Mouse (Mus musculus): ENCODE results near the gene Tnnc1.

The Tnnc1 gene

DNA sequence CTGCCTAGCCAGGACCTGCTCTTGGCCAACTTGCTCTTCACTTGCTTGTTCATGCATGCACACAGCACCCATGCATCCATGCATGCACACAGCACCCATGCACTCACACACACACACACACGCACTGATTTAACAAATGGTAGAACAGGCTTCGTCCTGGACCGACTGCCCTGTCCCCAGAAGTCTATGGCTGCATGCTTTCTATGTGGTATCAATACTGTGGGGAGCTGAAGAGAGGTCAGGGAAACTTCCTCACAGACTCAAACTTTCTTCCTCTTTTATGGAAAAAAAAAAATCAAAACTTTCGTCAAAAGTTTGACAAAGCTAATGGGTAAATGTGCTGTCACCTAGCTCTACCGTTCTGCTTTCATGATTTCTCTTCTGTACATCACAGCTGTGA, 24.6 kb upstream of the Tnnc1 start:
- DNase-seq (ENCODE audit: low read depth in 2 of 2, low spot score in 2 of 2): no peak

DNA sequence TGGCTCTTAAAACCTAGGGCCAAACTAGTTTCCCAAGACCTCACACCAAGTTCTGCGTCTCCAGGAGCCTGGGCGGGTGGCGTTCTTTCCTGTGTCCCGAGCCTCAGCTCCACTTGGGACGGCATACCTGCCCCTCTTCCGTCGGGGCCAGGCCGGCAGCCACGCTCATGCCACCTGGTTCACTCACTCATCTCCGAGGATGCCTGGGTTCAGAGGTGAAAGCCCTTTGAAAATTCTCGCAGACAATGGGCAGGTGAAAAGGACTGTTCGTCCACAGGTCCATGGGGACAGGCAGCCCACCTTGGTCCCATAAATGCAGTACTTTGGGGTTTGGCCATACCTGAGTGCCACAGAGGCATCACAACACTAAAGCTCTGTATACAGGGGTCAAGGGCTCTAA, 23.9 kb upstream of the Tnnc1 start:
- no peak for DNase-seq (ENCODE audit: low read depth in 2 of 2, low spot score in 2 of 2)

DNA sequence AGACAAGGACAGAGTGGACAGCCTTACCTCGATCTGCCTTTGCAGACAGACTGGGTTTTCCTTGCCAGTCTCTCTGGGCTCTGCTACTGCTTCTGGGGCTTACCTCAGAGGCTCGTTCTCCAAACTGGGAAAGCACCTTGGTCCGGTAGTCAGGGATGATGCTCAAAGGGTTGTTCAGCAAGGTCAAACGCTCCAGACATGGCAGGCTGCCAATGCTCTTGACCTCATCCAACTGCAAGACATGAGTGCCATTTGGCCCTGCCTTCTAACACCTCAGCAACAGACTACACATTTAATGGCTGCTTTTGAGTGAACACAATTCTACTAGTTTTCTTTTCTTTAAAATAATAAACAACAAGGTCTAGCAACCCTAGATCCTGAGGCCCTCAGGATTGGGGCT, 21.5 kb upstream of the Tnnc1 start:
- no peak for DNase-seq (ENCODE audit: low read depth in 2 of 2, low spot score in 2 of 2)

DNA sequence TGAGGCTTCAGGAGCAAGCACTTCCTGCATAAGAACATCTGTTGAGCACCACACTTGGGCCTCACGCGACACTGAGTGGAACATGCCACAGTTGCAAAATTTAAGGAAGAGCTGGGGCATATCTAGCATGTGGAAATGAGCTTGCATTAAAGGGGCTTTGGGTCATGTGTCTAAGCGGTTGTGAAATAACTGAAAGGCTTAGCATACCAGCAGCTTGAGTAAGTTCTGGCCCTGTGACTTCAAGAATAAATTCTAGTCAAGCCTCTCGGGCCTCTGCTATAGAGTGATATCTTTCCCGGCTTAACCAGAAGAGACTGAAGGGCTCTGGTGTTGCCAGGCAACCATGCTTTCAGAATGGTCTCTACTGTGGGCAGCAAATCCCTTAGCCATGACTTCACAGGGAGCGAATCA, 19.3 kb upstream of the Tnnc1 start:
- no peak for DNase-seq (ENCODE audit: low read depth in 2 of 2, low spot score in 2 of 2)

DNA sequence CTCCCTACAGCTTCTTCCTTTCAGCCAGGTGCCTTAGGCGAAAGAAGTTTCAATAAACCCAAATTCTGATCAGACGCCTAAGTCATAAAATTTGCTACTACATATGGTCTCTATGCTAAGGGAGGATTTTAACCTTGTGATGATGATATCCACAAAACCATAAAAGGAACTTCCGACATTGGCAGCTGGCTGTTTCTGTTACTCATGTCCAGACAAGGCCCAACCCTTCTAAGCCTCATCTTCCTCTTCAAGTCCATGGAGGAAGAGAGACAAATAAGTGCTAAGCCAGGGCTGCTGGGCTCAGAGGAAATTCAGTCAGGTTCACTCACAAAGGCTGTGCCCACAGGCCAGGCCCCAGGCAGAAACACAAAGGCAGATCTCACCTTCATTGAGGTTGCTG, 18.8 kb upstream of the Tnnc1 start:
- DNase-seq (ENCODE audit: low read depth in 2 of 2, low spot score in 2 of 2): no peak

DNA sequence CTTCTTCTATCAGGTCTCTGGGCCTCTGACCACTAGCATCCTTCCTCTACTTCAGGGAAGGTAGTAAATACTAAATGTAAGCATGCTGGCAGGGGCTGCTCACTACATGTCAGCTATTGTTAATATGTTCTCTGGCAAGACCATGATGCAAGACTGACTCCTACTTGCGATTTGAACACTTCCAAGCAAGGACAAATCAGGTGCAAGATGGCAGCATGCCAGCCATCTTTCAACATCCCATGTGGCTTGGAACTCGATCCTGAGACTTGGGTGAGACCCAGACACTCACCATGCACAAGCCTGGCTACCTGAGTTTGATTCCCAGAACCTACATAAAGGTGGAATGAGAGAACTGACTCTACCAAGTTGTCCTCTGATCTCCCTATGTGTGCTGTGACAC, 16.2 kb upstream of the Tnnc1 start:
- no peak for DNase-seq (ENCODE audit: low read depth in 2 of 2, low spot score in 2 of 2)

DNA sequence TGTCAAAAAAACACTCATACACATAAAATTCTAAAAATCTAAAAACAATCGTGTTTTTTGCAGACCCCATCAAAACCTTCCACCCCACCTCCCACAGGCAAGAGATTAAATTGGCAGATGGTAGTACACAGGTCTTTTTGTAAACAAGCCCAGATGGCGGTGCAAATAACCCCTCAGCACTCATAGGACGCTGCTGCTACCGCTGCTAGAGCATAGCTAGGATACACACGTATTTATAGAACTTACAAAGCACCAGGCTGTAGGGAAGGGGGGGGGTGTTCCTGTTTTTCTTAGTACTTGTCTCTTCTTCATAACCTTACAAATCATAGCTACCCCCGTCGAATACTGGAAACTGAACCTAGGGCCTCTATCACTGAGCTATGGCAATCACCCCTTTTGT, 14.3 kb upstream of the Tnnc1 start:
- DNase-seq (ENCODE audit: low read depth in 2 of 2, low spot score in 2 of 2): no peak

DNA sequence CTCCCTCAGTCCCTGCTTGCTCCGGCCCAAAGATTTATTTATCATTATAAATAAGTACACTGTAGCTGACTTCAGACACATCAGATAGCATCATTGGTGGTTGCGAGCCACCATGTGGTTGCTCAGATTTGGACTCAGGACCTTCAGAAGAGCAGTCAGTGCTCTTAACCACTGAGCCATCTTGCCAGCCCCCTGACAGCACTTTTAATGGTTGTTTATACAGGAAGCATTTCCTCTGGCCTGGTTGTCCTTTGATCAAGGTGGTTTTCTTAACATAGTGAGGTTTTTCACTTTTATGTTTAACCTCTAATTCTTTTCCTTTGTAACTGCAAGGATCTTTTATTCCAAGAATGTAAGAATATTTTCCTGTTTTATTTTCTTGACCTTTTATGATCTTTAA, 13.7 kb upstream of the Tnnc1 start:
- DNase-seq (ENCODE audit: low read depth in 2 of 2, low spot score in 2 of 2): peak in 1 of 2 experiments; percentile 24

DNA sequence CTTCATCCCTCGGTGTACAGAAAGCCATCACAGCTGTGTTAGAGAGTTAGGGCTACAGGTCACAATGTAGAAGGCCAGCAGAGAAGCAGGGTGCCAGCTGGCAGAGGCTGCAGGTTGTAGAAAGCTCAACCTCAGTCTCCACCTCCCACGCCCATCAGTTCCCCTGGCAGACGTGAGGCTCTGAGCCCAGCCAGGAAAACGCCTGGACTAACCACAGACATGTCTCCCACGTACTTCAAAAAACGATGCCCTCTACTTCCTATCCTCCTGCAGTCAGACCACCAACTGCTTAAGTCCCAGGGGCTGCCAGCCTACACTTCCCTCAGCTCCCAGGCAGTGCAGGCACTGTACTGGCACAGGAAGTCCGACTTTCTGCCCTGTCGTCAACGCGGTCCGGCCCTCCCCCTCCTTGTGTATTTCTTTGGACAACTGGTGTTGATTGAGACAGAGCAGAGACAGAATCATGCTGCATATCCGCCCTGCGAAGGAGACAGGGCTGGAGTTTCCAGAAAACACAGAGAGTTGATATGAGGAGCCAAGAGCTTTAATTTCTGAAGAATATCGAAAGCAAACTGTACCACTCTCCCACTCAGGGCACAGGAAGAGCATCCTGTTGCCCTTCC, 13.1 kb upstream of the Tnnc1 start:
- DNase-seq (ENCODE audit: low read depth in 2 of 2, low spot score in 2 of 2): peak; percentile 13 to 28

DNA sequence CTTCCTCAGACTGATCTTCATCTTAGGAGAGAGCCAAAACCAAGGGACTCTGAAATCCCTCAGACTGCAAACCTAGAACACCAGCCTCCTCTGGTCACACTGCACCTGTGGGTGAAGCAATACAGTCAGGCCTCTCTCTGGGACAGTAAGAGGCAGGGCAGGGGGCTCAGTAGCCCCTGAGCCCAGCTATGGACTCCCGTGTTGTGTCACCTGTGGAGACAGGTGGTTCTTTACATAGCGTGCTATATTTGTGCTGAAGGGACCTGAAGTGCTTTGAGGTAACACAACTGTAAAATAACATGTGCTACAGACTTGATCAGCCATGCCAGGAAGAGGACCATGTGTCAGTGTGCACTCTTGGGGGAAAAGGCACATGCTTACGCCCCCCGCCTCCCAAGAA, 12.6 kb upstream of the Tnnc1 start:
- no peak for DNase-seq (ENCODE audit: low read depth in 2 of 2, low spot score in 2 of 2)

DNA sequence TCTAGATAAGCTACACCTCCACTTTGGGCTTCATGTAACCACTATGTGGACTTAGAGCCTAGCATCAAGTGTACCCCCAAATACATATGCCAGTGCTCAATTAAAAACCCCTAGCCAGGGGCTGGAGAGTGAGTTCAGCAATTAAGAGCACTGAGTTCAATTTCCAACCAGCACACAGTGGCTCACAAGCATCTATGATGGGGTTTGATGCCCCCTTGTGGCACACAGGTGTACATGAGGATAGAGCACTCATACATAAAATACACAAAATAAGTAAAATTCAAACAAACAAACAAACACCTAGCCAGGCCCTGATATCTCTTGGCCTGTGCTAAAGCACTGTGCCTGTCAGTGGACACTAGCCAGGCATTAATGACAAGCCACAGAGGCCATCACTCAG, 12.1 kb upstream of the Tnnc1 start:
- DNase-seq (ENCODE audit: low read depth in 2 of 2, low spot score in 2 of 2): peak in 1 of 2 experiments; percentile 49

DNA sequence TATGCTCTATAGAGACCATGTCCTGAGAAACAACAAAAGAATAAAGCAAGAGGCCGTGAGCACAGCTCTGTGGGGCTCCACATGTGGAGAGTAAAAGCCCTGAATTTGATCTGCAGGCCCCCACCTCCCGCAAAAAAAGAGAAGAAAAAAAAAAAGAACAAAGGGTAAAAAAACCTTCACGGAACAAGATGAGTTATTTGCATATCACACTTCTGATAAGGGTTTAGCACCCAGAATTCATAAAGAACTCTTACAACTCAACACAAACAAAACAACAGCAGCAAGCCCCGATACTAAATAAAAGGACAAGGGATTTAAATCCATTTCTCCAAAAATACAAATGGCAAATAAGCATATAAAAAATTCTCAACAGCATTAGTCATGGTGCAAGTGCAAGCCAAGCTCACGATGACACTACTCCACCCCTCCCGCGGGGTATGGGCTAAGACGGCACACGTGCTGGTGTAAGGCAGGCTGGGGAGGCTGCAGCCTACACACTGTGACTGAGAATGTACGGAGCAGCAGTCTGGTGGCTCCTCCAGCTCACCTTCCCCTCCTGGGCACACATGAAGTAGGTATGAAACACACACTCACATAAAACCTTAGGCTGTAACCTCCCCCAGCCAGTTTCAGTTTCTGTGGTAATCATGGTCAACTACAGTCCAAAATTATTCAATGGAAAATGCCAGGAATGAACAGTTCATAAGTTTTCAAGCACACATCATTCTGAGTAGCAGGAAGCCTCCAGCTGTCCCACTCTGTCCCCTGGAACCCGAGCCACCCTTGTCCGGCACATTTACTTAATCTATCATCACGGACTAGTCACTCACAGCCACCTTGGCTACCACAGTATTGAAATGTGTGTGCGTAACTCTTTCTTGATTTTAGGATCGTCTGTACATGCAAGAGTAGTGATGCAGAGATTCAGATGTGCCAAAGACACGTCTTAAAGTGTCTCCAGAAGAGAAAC, 10.3 kb upstream of the Tnnc1 start:
- DNase-seq (ENCODE audit: low read depth in 2 of 2, low spot score in 2 of 2): no peak

DNA sequence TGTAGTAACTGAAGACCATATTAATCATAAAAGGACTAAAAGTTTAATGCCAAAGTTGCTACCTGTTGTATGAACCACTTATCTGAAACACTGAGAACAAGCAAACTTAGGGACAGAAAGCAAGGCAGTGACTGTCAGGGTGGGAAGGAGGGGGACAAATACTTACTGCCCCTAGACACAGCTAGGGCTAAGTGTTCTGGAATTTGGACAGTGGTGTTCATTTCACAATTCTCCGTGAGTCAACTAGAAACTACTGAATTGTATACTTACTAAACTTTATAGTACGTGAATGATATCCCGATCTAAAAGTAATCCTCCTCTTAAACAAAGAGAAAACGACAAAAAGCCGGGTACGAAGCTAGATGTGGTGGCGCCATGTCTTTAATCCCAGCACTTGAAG, 8.5 kb upstream of the Tnnc1 start:
- no peak for DNase-seq (ENCODE audit: low read depth in 2 of 2, low spot score in 2 of 2)

DNA sequence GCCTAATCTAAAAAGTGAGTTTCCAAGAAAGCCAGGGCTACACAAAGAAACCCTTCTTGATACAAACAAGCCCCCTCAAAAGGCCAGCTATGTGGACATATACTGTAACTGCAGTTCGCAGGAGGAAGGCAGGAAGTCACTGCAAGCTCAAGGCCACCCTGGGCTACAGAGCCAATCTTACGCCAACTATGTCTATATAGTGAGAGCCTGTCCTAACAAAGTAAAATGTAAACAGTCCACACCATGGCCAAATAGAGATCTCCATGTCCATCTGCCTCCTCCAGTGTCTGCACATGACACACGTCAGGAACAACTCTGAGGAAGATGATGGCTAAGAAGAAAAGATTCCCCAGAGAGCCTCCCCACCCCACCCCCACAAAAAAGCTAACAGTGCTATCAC, 8.1 kb upstream of the Tnnc1 start:
- no peak for DNase-seq (ENCODE audit: low read depth in 2 of 2, low spot score in 2 of 2)

DNA sequence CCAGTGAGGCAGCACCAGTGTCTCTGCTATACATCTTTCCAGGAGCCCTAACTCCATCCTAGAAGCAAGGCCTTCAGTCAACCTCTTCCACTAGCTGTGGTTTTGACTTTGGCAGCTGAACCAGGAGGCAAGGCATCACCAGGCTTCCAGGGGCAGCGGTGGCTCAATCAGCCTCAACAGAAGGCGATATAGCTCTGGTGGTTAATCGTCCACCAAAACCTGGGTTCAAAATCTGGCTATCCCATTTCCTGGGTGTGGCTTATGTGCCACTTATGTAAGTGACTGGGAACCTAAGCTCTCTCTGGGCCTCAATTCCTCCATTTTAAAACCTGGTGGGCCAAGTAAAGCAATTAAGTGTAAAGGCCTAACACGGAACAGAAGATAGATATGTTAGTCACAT, 3.3 kb upstream of the Tnnc1 start:
- no peak for DNase-seq (ENCODE audit: low read depth in 2 of 2, low spot score in 2 of 2)

DNA sequence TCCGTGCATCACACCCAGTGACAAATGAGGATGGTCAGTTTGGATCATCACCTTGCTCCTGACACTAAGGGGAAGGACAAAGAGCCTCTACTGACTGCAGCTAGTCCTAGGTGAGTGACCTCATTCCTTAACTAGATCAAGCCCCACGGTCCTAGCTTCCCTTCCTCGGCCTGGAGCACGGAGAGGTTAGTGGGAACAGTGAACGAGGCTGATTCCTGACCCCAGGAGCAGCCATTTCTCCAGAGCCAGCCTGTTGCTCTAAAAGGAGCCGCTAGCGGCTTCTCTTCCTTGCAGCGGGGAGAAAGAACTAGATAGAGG, 2.9 kb upstream of the Tnnc1 start:
- no peak for DNase-seq (ENCODE audit: low read depth in 2 of 2, low spot score in 2 of 2)

DNA sequence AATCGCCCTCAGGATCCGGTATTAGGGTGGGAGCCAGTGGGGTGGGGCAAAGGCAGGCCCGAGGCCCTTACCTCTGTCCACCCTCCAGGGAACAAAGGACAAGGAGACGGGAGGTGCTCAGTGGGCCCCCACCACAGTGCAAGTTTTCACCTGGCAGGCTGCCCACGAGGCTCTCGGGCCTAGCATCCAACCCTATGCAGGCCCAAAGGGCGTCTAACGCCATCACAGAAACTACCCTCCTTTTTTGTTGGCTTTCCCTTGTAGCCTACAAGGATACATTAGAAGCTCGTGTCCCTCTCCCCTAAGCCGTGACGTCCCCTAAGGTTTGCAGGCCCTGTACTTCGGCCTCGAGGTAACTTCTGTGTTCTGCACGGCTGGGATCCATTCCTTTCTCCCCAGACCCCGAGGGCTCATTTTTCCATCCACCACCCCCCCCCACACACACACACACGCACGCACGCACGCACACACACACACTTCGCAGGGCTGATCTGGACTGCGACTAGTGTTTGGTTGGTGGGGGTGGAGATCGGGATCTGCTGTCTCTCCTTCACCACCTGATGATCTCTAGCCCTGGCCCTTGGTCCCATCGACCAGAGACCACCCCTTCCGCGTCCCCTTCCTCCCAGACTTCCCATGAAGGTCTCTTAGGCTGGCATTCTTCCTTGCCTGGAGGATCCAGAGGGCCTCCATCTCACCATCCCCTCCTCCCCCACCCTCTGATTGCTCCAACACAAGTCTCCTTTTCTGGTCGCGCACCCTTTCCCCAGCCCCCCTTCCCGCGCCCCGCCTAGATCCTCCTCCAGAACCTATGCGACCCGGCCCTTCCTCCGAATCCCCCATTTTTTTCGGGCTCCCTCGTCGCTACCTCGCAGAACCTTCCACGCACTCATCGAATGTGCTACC, 2.3 kb upstream of the Tnnc1 start:
- no peak for DNase-seq (ENCODE audit: low read depth in 2 of 2, low spot score in 2 of 2)

DNA sequence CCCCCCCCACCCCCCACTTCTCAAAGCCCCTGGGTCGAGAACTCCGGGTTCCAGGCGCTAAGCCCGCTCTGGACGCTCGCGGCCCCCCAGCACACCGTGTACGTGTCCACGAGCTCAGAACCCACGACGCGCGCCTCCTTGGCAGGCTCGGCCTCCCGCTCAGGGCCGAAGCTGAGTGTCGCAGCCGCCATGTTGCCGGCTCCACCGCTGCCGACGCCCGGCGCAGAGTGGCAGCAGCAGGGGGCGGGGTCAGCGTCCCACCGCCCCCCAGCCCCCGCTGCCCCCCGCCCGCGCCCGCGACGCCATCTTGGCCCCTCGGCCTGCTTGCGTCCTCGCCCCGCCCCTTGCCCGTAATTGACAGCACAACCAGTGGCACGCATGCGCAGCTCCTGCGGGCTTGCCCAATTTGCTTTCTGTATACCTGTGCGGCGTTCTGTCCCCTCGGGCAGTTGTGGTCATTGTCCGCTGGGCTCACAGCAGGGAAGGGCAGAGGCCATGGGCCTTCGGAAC, 1.6 kb upstream of the Tnnc1 start:
- DNase-seq (ENCODE audit: low read depth in 2 of 2, low spot score in 2 of 2): peak; percentile 88 to 91

DNA sequence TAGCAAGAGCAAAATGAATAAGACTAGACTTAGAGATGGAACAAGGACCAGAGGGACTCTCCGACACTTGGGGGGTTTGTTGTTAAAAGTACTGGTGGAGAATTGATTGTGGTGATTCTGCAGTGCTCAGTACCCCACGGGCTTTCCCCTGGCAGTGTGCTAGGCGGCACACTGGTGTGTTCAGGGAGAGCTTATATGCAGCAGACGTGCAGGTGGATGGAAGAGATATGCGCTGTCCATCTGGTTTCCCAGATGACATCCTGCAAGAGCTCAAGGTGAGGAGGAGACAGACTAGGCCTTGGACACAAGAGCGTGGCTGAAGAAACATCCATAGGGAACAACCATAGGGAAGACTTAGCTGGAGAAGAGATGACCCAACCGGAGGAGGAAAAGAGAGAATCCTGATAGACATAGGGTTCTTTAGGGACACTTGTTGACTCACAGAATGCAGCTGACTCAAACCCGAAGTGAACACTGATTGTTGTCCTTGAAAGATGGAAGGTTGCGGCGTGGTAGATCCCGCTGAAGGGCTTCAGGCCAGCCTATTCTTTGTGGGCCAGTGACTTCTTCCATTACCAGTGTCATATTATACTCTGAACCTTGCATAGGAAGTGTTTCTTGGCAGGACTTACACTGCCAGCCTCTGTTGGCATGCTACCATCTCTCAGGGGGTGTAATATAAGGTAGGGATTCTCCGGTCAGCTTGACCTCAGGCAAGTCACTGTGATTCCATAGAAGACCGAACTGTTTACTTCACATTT, 862 bp upstream of the Tnnc1 start:
- DNase-seq (ENCODE audit: low read depth in 2 of 2, low spot score in 2 of 2): no peak

DNA sequence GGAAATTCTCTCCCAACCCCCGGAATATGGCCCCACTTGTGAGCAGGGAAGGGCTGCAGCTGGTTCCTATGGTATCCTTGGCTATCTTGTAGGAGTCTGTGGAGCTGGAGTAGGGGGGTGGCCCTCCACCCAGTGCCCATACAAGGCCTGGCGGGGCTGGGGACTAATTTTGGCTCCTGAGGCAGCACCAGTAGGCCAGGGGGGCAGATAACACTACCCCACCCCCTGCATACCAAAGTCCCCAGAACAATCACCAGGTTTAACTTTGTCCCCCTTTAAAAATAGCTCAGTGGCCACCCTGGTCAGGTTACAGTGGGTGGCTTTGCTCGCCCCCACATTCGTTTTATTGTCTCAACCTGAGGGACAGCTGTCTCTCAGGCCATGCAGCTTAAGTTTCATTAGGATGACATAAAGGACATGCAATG, 1.0 kb downstream of the Tnnc1 start:
- DNase-seq (ENCODE audit: low read depth in 2 of 2, low spot score in 2 of 2): no peak

DNA sequence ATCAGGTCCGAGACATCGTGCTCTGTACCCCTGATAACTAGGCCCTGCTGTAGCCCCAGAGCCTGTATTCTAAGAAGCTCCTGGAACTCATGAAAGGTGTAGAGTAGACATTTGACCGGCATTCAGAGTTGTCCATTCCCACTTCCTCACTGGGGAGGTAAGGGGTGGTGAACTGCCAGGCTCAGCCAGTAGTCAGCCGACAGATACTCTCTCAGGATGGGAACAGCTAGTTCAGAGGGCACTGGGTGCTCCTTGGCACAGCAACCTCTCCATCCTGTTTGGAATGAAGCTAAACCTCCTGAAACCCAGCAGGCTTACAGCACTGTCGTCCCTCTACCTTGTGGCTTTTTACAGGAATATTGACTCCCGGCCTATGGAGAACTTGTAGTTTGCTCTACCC, 3.7 kb downstream of the Tnnc1 start:
- no peak for DNase-seq (ENCODE audit: low read depth in 2 of 2, low spot score in 2 of 2)

All from CD8-positive naive resting alpha-beta T cell, adult 2 months (primary cell).